Mouse (Mus musculus) midbrain, embryonic 10.5 days (tissue): Measurements from ENCODE around the gene Esrrg. TPM values are rescaled to one million over a fixed set of nuclear protein-coding genes. Genes with fewer than 3 reads are reported as not detected.
A peak's percentile ranks its signal among the peaks of the same experiment; 100 is the strongest.

Experiments used
- DNase-seq: peaks from one replicate; pipeline ENCODE4 v3.0.0-alpha.2; 2017; ENCODE audit warnings: low spot score
- H3K27ac ChIP-seq: fragments of 300-500 bp; sonication (generic); replicated peaks from 2 replicates; pipeline ENCODE4 v1.5.1; 2016; ENCODE audit warnings: mild to moderate bottlenecking
- H3K27me3 ChIP-seq: fragments of 300-500 bp; sonication (generic); 2 replicates; pipeline ENCODE4 v1.6.1; 2016; ENCODE audit warnings: low read depth, mild to moderate bottlenecking; ENCODE audit not compliant: poor library complexity, severe bottlenecking
- H3K36me3 ChIP-seq: fragments of 300-500 bp; sonication (generic); 2 replicates; pipeline ENCODE4 v1.6.1; 2016; ENCODE audit warnings: mild to moderate bottlenecking, moderate library complexity
- H3K4me1 ChIP-seq: fragments of 300-500 bp; sonication (generic); 2 replicates; pipeline ENCODE4 v1.6.1; 2016
- H3K4me3 ChIP-seq: fragments of 300-500 bp; sonication (generic); 2 replicates; pipeline ENCODE4 v1.5.1; 2016; ENCODE audit warnings: mild to moderate bottlenecking, moderate library complexity
- H3K9me3 ChIP-seq: fragments of 300-500 bp; sonication (generic); replicated peaks from 2 replicates; pipeline ENCODE4 v1.6.1; 2016; ENCODE audit warnings: mild to moderate bottlenecking
- WGBS: fragments of 180-500 bp; shearing (Covaris S2); methylation state at CpG from one replicate; pipeline ENCODE4 v1.1.7; 2016; 5-methylcytosine and 5-hydroxymethylcytosine counted together
- polyA plus RNA-seq: library from polyadenylated mRNA; unstranded; fragments of >200 nt; fragmentation: Nextera tagmentation; extraction: Ambion mirVana; gene quantifications from 2 replicates; pipeline ENCODE4 v1.2.1, GENCODE M21; 2016

The Esrrg gene
- polyA plus RNA-seq, 1 experiment from 2014 or later = 2.0 TPM

DNA sequence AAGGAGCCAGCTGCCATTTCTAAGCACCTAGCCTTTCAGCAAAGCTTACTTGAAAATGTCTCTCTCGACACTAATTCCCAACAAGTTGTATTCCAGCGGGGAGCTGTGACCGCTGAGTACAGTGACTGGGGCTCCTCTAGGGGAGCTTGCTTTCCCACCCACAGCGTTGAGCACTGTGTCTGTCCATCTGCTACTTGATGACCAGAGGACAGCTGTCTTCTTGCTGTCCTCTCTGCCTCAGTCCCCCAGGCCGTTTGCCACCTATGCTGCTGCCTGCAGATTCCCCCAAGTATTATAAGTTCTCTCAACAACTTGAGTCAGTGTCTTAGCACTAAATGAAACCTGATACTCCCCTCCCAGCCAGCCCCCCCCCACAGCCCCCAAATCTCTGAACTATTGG, 195.4 kb downstream of the Esrrg start:
- 10% methylated on average over 5 of the region's 5 CpGs for WGBS
- DNase-seq = no peak

DNA sequence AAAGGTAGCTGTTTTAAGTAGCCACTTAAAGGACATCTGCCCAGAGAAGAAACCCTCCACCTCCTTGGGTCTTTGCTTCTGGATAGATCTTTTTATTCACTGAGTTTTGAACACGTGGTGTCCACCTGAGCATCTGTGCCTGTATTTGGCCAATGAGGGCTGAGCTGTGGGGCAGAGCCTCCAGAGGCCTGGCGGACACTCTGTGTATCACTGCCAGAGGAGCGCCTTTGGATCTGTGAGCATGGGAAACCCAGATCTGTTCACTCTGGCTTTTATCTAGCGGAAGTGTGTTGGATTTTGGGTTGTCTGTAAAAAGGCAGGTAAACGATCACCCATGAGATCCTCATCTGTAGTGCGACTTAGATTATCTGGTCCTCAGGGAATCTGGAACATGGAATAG, 196.4 kb downstream of the Esrrg start:
- 77% methylated on average over 6 of the region's 6 CpGs for WGBS
- no peaks in the 10 kb centered on the region for H3K9me3 ChIP-seq
- DNase-seq = no peak
- no peaks in the 10 kb centered on the region for H3K36me3 ChIP-seq
- H3K27ac ChIP-seq = no peak overlapping the region
- peaks cover 22% of the 10 kb centered on the region for H3K27me3 ChIP-seq
- no peak overlapping the region for H3K4me3 ChIP-seq
- peaks cover 30% of the 10 kb centered on the region for H3K4me1 ChIP-seq

More for the DNA sequence above, 195.4 kb downstream of the Esrrg start:
- Histone ChIP-seq H3K4me3 (no peak overlapping the region), H3K27ac (peak overlapping the region; percentile 30; the same call in 1 of the 2 replicates), H3K27me3 (peaks cover 22% of the 10 kb centered on the region), H3K4me1 (peaks cover 30% of the 10 kb centered on the region), H3K9me3 (no peaks in the 10 kb centered on the region), H3K36me3 (no peaks in the 10 kb centered on the region)

DNA sequence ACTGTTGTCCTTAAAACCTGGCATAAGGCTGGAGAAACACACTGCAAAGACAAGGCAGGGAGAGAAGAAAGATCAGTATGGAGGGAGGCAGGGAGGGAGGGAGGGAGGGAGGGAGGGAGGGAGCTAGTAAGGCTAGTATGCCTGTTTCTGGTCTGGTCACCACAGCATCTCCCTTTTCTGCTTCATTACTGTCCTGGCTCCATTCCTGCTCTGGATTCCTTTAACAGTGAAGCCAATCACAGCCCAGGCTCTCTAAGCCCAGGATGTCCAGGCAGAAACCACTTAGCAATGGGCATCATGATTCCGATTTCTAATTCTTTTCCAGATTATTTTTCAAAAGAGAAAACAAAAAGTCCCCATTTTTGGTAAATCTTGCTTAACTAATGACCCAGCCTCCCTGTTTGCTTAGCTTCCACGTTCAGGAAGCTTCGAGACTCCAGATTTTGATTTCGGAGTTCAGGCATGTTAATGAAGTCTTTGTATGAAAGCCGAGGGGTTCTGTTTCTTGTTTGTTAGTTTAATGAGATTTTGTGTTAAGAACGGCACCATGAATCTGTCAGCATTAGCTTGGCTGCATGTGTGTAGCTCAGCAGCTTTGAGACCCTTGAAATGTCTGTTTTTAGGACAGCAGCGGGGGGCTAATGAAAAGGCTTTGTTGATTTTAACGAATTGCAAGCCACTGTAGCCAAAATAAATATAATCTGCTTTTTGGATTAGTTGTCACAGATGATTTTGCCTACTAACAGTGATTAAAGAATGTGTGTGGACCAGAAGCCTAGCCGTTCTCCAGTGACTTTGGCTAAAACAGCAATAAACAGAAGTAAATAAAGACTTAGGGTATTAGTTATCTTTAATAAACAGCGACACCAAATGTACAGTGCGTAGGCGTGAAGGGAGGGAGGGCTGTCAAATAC, 199.1 kb downstream of the Esrrg start:
- WGBS = 49% methylated on average over 12 of the region's 12 CpGs
- no peak overlapping the region for H3K27ac ChIP-seq
- peaks cover 22% of the 10 kb centered on the region for H3K27me3 ChIP-seq
- H3K4me1 ChIP-seq = peaks cover 30% of the 10 kb centered on the region
- H3K36me3 ChIP-seq = no peaks in the 10 kb centered on the region
- no peak overlapping the region for H3K4me3 ChIP-seq
- H3K9me3 ChIP-seq = no peaks in the 10 kb centered on the region
- no peak for DNase-seq

DNA sequence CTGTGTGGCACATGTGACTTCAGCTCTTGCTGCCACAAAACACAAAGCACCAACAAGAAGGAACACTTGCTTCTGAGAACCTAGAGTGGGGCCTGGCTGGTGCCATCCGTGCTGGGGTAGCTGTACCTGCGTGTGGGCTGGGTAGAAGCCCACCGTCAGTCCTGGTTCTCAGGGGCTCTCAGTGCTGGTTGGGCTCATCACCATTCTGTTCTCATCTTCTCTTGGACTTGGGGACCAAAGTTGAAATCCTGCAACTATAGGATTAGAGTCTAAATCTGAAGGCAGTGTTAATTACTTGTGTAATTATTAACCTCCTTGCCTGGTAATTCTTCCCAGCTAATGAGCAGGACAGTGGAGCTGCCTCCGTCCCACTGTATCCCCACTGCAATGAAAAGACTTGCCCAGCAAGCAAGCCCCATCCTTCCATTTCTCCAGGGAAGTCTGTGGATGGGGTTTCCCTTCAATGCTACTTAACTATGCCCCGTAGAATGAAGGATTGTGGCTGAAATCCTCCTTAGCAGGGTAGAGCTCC, 199.9 kb downstream of the Esrrg start:
- no peak for DNase-seq
- H3K9me3 ChIP-seq = no peaks in the 10 kb centered on the region
- H3K4me1 ChIP-seq = peaks cover 25% of the 10 kb centered on the region
- H3K27ac ChIP-seq = no peak overlapping the region
- H3K27me3 ChIP-seq = peaks cover 22% of the 10 kb centered on the region
- no peak overlapping the region for H3K4me3 ChIP-seq
- H3K36me3 ChIP-seq = no peaks in the 10 kb centered on the region
- WGBS = 73% methylated on average over 5 of the region's 5 CpGs

DNA sequence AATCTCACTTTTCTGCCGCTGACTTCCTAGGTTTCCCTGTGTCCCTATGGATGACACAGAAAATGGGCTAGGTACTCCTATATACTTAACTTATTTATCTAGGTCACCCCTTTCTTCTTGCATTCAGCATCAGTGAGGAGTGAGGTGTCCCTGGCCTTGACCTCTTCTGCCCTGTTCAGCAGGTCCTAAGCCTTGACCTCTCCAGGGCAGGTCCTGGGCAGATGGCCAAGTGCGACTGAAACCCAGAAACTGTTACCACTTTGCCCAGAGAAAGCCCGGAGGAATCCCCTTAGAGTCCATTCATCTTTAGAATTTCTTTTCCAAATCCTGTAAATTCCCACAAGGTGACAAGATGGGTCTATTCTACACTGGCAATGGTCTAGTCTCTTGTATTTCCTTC, 201.0 kb downstream of the Esrrg start:
- H3K36me3 ChIP-seq = no peaks in the 10 kb centered on the region
- H3K9me3 ChIP-seq = no peaks in the 10 kb centered on the region
- 87% methylated on average over 3 of the region's 3 CpGs for WGBS
- H3K4me1 ChIP-seq = peaks cover 14% of the 10 kb centered on the region
- no peak for DNase-seq
- peaks cover 22% of the 10 kb centered on the region for H3K27me3 ChIP-seq
- no peak overlapping the region for H3K27ac ChIP-seq
- no peak overlapping the region for H3K4me3 ChIP-seq

DNA sequence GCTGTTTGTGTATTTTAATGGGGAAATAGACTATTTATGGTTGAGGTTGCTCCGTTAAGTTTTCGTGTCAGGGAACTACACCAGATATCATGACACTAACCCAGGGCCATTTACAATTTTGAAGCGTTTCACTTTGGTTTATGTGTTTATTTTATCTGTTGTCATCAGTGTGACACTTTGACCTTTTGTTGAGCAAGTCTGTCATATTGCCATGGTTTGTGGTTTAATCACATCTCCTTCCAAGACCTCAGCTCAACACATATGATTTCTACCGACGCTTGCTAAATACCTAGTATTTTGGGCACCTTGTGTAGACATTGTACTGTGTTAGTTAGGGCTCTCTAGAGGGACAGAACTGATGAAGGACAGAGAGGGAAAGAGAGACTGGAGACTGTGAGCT, 210.8 kb downstream of the Esrrg start:
- H3K4me3 ChIP-seq = no peak overlapping the region
- H3K4me1 ChIP-seq = no peaks in the 10 kb centered on the region
- H3K36me3 ChIP-seq = no peaks in the 10 kb centered on the region
- 92% methylated on average over 5 of the region's 5 CpGs for WGBS
- H3K9me3 ChIP-seq = no peaks in the 10 kb centered on the region
- no peak for DNase-seq
- no peak overlapping the region for H3K27ac ChIP-seq
- no peaks in the 10 kb centered on the region for H3K27me3 ChIP-seq

DNA sequence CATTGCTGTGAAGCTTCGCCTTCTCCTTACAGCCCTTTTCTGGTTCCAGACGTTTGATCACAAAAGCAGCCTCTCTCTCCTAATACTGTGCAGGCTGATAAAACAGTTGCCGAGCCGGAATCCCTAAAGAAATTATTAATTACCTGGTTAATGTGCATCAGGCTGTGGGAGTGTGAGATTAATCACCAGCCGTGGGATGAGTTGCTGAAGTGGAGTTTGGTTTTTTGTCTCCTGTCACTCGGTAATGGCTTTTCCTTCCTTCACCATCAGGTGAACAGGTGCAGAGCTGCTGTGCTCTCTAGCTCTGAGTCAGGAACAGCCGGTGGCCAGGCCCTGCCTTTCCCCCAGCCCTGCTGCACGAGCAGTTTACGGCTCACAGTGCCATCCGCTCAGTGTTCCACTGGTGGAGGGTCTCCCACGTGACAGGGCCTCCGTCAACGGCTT, 212.8 kb downstream of the Esrrg start:
- peaks cover 7% of the 10 kb centered on the region; the same call in 1 of the 2 replicates for H3K4me1 ChIP-seq
- H3K9me3 ChIP-seq = no peaks in the 10 kb centered on the region
- no peaks in the 10 kb centered on the region for H3K36me3 ChIP-seq
- WGBS = 86% methylated on average over 13 of the region's 13 CpGs
- no peaks in the 10 kb centered on the region for H3K27me3 ChIP-seq
- no peak overlapping the region for H3K27ac ChIP-seq
- no peak overlapping the region for H3K4me3 ChIP-seq
- DNase-seq = no peak

DNA sequence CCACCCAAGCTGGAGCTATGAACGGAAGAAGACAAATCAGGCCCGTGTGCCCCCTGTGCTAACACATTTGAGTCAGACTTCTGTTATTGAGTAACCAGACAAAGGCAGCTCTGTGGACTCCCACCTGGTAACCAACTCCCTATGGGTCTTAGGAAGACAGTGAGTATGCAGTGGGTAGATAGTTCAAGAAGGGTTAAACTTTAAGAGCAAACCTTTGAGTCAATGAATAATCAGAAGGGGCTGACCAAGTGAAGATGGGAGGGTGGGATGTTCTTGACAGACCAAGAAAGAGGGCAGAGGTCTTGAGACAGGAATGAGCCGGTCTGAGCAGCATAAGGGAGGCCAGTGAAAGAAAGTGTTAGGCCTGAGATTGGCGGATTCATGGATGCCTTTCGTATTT, 214.8 kb downstream of the Esrrg start:
- Histone ChIP-seq H3K27ac (no peak overlapping the region), H3K27me3 (no peaks in the 10 kb centered on the region), H3K4me3 (no peak overlapping the region), H3K4me1 (peaks cover 16% of the 10 kb centered on the region), H3K36me3 (no peaks in the 10 kb centered on the region), H3K9me3 (no peaks in the 10 kb centered on the region)
- WGBS = 94% methylated on average over 5 of the region's 5 CpGs
- no peak for DNase-seq

DNA sequence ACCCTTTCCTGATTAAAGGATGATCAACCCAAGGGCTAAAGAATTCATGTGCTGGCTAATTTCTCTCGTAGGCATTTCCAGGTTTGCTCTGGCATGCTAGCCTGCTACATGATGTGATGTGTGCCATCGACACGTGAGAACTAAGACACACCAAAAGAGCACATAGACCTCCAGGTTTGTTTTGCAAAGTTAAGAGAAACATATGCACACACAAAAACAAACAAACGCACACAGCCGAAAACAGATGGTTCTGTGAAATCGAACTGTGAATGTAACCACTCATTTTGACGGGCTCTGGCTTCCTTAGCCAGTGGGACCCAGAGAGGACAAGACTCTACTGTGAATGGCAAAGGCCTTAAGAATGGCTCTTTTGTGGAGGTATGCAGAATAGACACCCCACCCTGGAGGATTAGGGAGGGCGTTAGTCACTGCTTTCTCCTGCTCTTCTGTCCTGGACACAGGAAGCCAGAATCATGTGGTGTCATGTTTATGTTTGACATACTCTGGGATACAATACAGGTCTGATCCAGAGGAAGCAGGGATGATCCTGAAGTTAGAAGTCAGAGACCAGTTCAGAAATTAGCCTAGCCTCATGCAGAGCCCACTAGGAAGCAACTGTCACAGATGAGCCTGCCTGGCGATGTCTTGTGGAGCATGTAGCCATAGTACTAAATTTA, 217.0 kb downstream of the Esrrg start:
- Histone ChIP-seq H3K27ac (no peak overlapping the region), H3K9me3 (no peaks in the 10 kb centered on the region), H3K27me3 (no peaks in the 10 kb centered on the region), H3K4me3 (no peak overlapping the region), H3K4me1 (peaks cover 22% of the 10 kb centered on the region), H3K36me3 (no peaks in the 10 kb centered on the region)
- no peak for DNase-seq
- 77% methylated on average over 9 of the region's 9 CpGs for WGBS

DNA sequence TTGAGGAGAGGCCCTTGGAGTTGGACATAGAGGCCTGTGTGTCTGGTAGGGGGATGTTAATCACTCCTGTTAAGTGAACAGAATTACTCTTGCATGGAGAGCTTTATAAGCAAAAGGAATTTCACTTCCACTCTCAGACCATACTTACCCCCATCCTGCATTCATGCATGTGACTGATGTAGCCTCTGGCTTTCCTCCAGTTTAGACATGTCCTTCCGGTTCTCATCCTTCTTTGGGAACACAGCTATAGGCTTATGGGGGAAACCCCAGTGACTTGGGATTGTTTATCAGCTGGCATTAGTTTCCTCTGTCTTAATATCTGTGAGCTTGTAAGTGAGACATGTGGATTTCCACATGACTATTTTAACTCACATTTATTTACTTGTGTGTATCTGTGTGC, 217.5 kb downstream of the Esrrg start:
- H3K4me3 ChIP-seq = no peak overlapping the region
- peaks cover 22% of the 10 kb centered on the region for H3K4me1 ChIP-seq
- WGBS = 90% methylated on average over 1 of the region's 1 CpGs
- H3K27ac ChIP-seq = no peak overlapping the region
- DNase-seq = no peak
- H3K27me3 ChIP-seq = no peaks in the 10 kb centered on the region
- H3K36me3 ChIP-seq = no peaks in the 10 kb centered on the region
- no peaks in the 10 kb centered on the region for H3K9me3 ChIP-seq

DNA sequence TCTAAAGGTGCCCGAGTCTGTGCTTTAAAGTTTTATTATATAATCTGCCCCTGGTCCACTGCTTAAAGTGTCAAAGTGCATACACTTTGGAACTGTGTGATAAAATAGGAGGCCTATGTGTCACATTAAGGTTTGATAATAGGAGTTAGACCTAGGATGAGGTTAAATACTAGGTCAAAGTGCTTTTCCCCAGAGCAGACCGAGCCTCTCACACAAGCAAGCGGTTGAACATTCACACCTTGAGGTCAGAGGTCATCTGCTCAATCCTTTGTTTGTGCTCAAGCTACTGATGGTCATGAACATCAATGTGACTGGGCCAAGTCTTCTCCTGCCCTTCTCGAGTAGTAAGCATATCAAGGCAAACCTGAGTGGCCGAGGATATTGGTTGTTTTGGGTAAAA, 218.3 kb downstream of the Esrrg start:
- Histone ChIP-seq H3K4me1 (peaks cover 22% of the 10 kb centered on the region), H3K27me3 (no peaks in the 10 kb centered on the region), H3K4me3 (no peak overlapping the region), H3K27ac (no peak overlapping the region), H3K9me3 (no peaks in the 10 kb centered on the region), H3K36me3 (no peaks in the 10 kb centered on the region)
- 89% methylated on average over 5 of the region's 5 CpGs for WGBS
- no peak for DNase-seq

DNA sequence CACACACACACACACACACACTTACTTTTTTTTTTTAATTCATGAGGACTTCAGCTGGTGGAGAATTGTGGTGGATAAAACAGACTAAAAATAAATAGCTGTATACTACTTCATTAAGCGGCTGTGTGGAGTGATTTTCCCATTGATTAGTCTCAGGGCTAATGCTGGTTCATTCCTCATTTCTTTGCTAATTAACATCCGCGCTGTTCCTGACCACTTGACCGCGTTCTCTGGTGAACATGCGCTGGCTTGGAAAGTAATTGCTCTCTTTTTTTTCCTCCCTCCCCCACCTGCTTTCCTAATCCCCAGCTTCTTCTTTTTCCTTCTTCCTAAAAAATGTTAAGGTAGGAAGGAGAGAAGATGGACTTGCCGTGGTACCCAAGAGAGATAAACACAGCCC, 222.3 kb downstream of the Esrrg start:
- WGBS = 67% methylated on average over 7 of the region's 7 CpGs
- H3K27me3 ChIP-seq = no peaks in the 10 kb centered on the region
- H3K36me3 ChIP-seq = no peaks in the 10 kb centered on the region
- H3K27ac ChIP-seq = no peak overlapping the region
- no peak for DNase-seq
- H3K9me3 ChIP-seq = no peaks in the 10 kb centered on the region
- peaks cover 17% of the 10 kb centered on the region for H3K4me1 ChIP-seq
- no peak overlapping the region for H3K4me3 ChIP-seq

DNA sequence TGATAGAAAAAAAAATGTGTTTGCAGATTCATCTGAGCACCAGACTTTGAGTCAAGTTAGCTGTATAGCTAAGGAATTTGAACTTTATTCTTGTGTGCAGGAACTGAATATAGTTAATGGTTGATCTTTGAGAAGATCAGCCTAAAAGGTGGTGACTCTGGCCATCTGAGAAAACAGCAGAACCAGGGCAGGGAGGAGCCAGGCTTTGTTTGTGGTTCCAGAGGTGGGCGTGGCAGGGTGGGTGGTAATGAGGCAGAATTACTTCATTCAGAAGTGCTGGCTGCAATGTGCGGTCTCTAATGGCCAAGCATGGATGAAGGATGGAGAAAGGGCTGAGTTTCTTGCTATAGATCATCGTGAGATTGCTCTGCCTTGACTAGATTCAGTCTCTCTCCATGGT, 224.3 kb downstream of the Esrrg start:
- WGBS = 74% methylated on average over 3 of the region's 3 CpGs
- no peak for DNase-seq
- Histone ChIP-seq H3K4me3 (no peak overlapping the region), H3K36me3 (no peaks in the 10 kb centered on the region), H3K27ac (no peak overlapping the region), H3K27me3 (no peaks in the 10 kb centered on the region), H3K9me3 (no peaks in the 10 kb centered on the region), H3K4me1 (peaks cover 24% of the 10 kb centered on the region)
